Mouse (Mus musculus) CH12.LX (cell line): ENCODE results near the gene Rpl12. TPM values are rescaled to one million over a fixed set of nuclear protein-coding genes. Genes with fewer than 3 reads are reported as not detected.

ENCODE experiments used
- DNase-seq: peaks from one replicate; pipeline ENCODE4 v3.0.0-alpha.2; 2013; ENCODE audit errors: extremely low read depth
- H3K27ac ChIP-seq: 2 replicates; pipeline ENCODE4 v1.5.1; 2012; ENCODE audit warnings: low read depth, mild to moderate bottlenecking, control low read depth, moderate library complexity; ENCODE audit not compliant: insufficient read depth
- H3K27me3 ChIP-seq: replicated peaks from 2 replicates; pipeline ENCODE3; 2012; ENCODE audit warnings: inconsistent platforms
- H3K36me3 ChIP-seq, 2 experiments: replicated peaks in 1 of 2; 2 replicates each; pipeline versions ENCODE3 to v1.6.1; 2012; ENCODE audit warnings: inconsistent platforms in 1 of 2, low read length in 1 of 2, mild to moderate bottlenecking in 1 of 2, mixed read lengths in 1 of 2, moderate library complexity in 1 of 2; ENCODE audit not compliant: control insufficient read depth in 1 of 2, insufficient read depth in 1 of 2
- H3K4me1 ChIP-seq, 2 experiments: 2 replicates each; pipeline ENCODE4 v1.6.1; 2012; ENCODE audit warnings: inconsistent platforms in 1 of 2, moderate library complexity in 1 of 2; ENCODE audit not compliant: insufficient read depth in 2 of 2, control insufficient read depth in 1 of 2
- H3K4me2 ChIP-seq: 2 replicates; pipeline ENCODE4 v1.6.1; 2012; ENCODE audit warnings: low read depth, mild to moderate bottlenecking, control low read depth; ENCODE audit not compliant: poor library complexity, insufficient read depth, severe bottlenecking
- H3K4me3 ChIP-seq, 3 experiments: fragments of 150-350 bp in 1 of 3; sonication (generic) in 1 of 3; replicated peaks in 1 of 3; 2 replicates each; pipeline versions ENCODE3 to v1.5.1; 2011 to 2012; ENCODE audit warnings: low read depth in 2 of 3, low read length in 2 of 3, mild to moderate bottlenecking in 2 of 3, moderate library complexity in 2 of 3, control low read depth in 1 of 3, improper control_type of control experiment in 1 of 3, inconsistent platforms in 1 of 3, mixed read lengths in 1 of 3; ENCODE audit not compliant: poor library complexity in 1 of 3
- H3K79me2 ChIP-seq: replicated peaks from 2 replicates; pipeline ENCODE4 v1.6.1; 2012; ENCODE audit warnings: mild to moderate bottlenecking, moderate library complexity; ENCODE audit not compliant: control insufficient read depth, poor library complexity, insufficient read depth, severe bottlenecking; ENCODE audit errors: extremely low read depth
- H3K9ac ChIP-seq: 2 replicates; pipeline ENCODE4 v1.6.1; 2012; ENCODE audit warnings: low read depth, mild to moderate bottlenecking, control low read depth, moderate library complexity; ENCODE audit not compliant: insufficient read depth
- H3K9me3 ChIP-seq: replicated peaks from 2 replicates; pipeline ENCODE3; 2012; ENCODE audit warnings: low read length, inconsistent platforms, mixed read lengths
- CHD1 ChIP-seq: IDR thresholded peaks from 2 replicates; pipeline ENCODE4 v1.6.1; 2012; ENCODE audit warnings: low read depth, low read length, improper control_type of control experiment, inconsistent platforms
- CTCF ChIP-seq, 2 experiments: IDR thresholded peaks in 1 of 2; conservative IDR thresholded peaks in 1 of 2; 2 replicates each; pipeline ENCODE4 v1.5.1; 2011 to 2012; ENCODE audit warnings: low read depth in 2 of 2, low read length in 2 of 2, improper control_type of control experiment in 1 of 2, inconsistent platforms in 1 of 2, mild to moderate bottlenecking in 1 of 2, moderate library complexity in 1 of 2
- EP300 ChIP-seq: IDR thresholded peaks from 2 replicates; pipeline ENCODE4 v1.6.1; 2011; ENCODE audit warnings: low read length, improper control_type of control experiment
- ETS1 ChIP-seq: conservative IDR thresholded peaks from 2 replicates; pipeline ENCODE4 v1.6.1; 2012; ENCODE audit warnings: low read depth, mild to moderate bottlenecking, inconsistent platforms, low read length, improper control_type of control experiment, moderate library complexity
- GABPA ChIP-seq: IDR thresholded peaks from 2 replicates; pipeline ENCODE4 v1.6.1; 2012; ENCODE audit warnings: low read depth, low read length, improper control_type of control experiment, inconsistent platforms; ENCODE audit not compliant: insufficient replicate concordance
- HCFC1 ChIP-seq: IDR thresholded peaks from 2 replicates; pipeline ENCODE4 v1.6.1; 2012; ENCODE audit warnings: low read depth, mild to moderate bottlenecking, inconsistent platforms, low read length, improper control_type of control experiment
- JUN ChIP-seq: IDR thresholded peaks from 2 replicates; pipeline ENCODE4 v1.6.1; 2011; ENCODE audit warnings: low read depth, mild to moderate bottlenecking, low read length, improper control_type of control experiment, moderate library complexity; ENCODE audit not compliant: insufficient read depth
- JUND ChIP-seq: conservative IDR thresholded peaks from 2 replicates; pipeline ENCODE4 v1.6.1; 2011; ENCODE audit warnings: low read depth, low read length, improper control_type of control experiment
- MAFK ChIP-seq: IDR thresholded peaks from 2 replicates; pipeline ENCODE4 v1.6.1; 2011; ENCODE audit warnings: low read length, improper control_type of control experiment; ENCODE audit not compliant: insufficient replicate concordance
- MAX ChIP-seq: IDR thresholded peaks from 2 replicates; pipeline ENCODE4 v1.6.1; 2011; ENCODE audit warnings: low read length, improper control_type of control experiment
- MXI1 ChIP-seq: IDR thresholded peaks from 2 replicates; pipeline ENCODE4 v1.6.1; 2011; ENCODE audit warnings: mild to moderate bottlenecking, low read depth, low read length, improper control_type of control experiment
- NELFE ChIP-seq: IDR thresholded peaks from 2 replicates; pipeline ENCODE4 v1.6.1; 2011; ENCODE audit warnings: low read depth, low read length, improper control_type of control experiment
- NRF1 ChIP-seq: IDR thresholded peaks from 2 replicates; pipeline ENCODE4 v1.6.1; 2014; ENCODE audit warnings: low read depth, mild to moderate bottlenecking, inconsistent platforms, low read length, improper control_type of control experiment, moderate library complexity
- POLR2A ChIP-seq: IDR thresholded peaks from 2 replicates; pipeline ENCODE4 v1.6.1; 2011; ENCODE audit warnings: low read depth, mild to moderate bottlenecking, improper control_type of control experiment, low read length
- RAD21 ChIP-seq: IDR thresholded peaks from 2 replicates; pipeline ENCODE4 v1.6.1; 2011; ENCODE audit warnings: low read depth, mild to moderate bottlenecking, low read length, improper control_type of control experiment, moderate library complexity
- RCOR1 ChIP-seq: conservative IDR thresholded peaks from 2 replicates; pipeline ENCODE4 v1.6.1; 2012; ENCODE audit warnings: low read depth, mild to moderate bottlenecking, inconsistent platforms, low read length, improper control_type of control experiment
- SIN3A ChIP-seq: IDR thresholded peaks from 2 replicates; pipeline ENCODE4 v1.6.1; 2012; ENCODE audit warnings: low read length, improper control_type of control experiment, inconsistent platforms
- SMC3 ChIP-seq: IDR thresholded peaks from 2 replicates; pipeline ENCODE4 v1.6.1; 2011; ENCODE audit warnings: low read depth, low read length, improper control_type of control experiment
- TCF12 ChIP-seq: IDR thresholded peaks from 2 replicates; pipeline ENCODE4 v1.6.1; 2014; ENCODE audit warnings: low read depth, mild to moderate bottlenecking, inconsistent platforms, low read length, improper control_type of control experiment
- UBTF ChIP-seq: IDR thresholded peaks from 2 replicates; pipeline ENCODE4 v1.6.1; 2012; ENCODE audit warnings: low read depth, mild to moderate bottlenecking, inconsistent platforms, low read length, improper control_type of control experiment, moderate library complexity
- USF2 ChIP-seq: conservative IDR thresholded peaks from 2 replicates; pipeline ENCODE4 v1.6.1; 2011; ENCODE audit warnings: low read depth, low read length, improper control_type of control experiment
- ZC3H11A ChIP-seq: IDR thresholded peaks from 2 replicates; pipeline ENCODE4 v1.6.1; 2012; ENCODE audit warnings: low read depth, mild to moderate bottlenecking, inconsistent platforms, low read length, improper control_type of control experiment
- ZKSCAN1 ChIP-seq: IDR thresholded peaks from 2 replicates; pipeline ENCODE4 v1.6.1; 2012; ENCODE audit warnings: low read depth, inconsistent platforms, low read length, improper control_type of control experiment, borderline replicate concordance
- ZMIZ1 ChIP-seq: IDR thresholded peaks from 2 replicates; pipeline ENCODE4 v1.6.1; 2012; ENCODE audit warnings: low read depth, mild to moderate bottlenecking, inconsistent platforms, low read length, improper control_type of control experiment
- ZNF384 ChIP-seq: IDR thresholded peaks from 2 replicates; pipeline ENCODE4 v1.6.1; 2012; ENCODE audit warnings: low read depth, low read length, improper control_type of control experiment, inconsistent platforms
- dilution Hi-C: fragments of 300-500 bp; cut with MboI; formaldehyde crosslinking; loops from 2 replicates; pipeline ENCODE4 v1.14.3; 2020; ENCODE audit warnings: low sequenced_read_pairs; ENCODE audit not compliant: extremely low pct_unique_long_range_greater_than_20kb, extremely low pct_ligation_motif_present
- in situ Hi-C: fragments of 300-500 bp; cut with MboI; formaldehyde crosslinking; loops from 3 replicates; pipeline ENCODE4 v1.14.3; 2019; ENCODE audit warnings: low sequenced_read_pairs, low pct_ligation_motif_present, low pct_unique_long_range_greater_than_20kb, mixed read lengths
- polyA plus RNA-seq: library from polyadenylated mRNA; unstranded; fragments of >175 nt; gene quantifications from 2 replicates; pipeline ENCODE4 v1.2.1, GENCODE M21; 2012; ENCODE audit warnings: low read depth; ENCODE audit not compliant: insufficient read length
- total RNA-seq, 2 experiments: library from RNA; depleted of rRNA; stranded (reverse); fragments of 300-350 nt in 1 of 2; fragments of >200 nt in 1 of 2; gene quantifications; 2 replicates each; pipeline ENCODE4 v1.2.3; 2012 to 2014

Gene Rpl12
- total and polyA plus RNA-seq, 3 experiments, result 87.8 to 2,528 (median 1,298) TPM

DNA sequence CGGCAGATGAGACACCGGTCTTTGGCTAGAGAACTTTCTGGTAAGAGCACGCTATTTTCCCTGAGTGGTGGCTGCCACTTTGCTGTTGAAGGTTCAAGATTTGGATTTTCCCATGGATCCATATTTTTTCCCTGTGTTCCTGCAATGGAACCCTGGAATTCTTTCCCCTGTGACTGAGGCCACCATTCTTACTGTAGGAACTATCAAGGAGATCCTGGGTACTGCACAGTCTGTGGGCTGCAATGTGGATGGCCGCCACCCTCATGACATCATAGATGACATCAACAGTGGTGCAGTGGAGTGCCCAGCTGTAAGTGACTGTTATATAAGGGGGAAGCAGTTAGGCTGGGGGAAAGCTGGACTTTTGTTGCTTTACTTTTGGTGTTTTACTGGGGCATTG lies 2.2 kb downstream of the Rpl12 start:
- in situ Hi-C loops, result no loop called here
- Histone ChIP-seq H3K36me3 (peaks cover 27 to 47% of the 10 kb centered on the region in 2 experiments), H3K4me2 (peak overlapping the region; percentile 78), H3K27me3 (no peaks in the 10 kb centered on the region), H3K27ac (peak overlapping the region; percentile 90; the same call in 1 of the 2 replicates), H3K9ac (peak overlapping the region; percentile 100), H3K9me3 (no peaks in the 10 kb centered on the region), H3K79me2 (peaks cover 34% of the 10 kb centered on the region), H3K4me1 (peaks cover 8 to 46% of the 10 kb centered on the region in 2 experiments), H3K4me3 (peak overlapping the region; percentile 82 to 97 (median 93))
- DNase-seq, result peak; percentile 31
- peak; percentile 10; the same call in 1 of the 2 replicates for TF ChIP-seq JUN
- no peak for TF ChIP-seq EP300
- no peak for TF ChIP-seq TCF12
- TF ChIP-seq POLR2A, result peak; percentile 31; the same call in 1 of the 2 replicates
- TF ChIP-seq ZNF384, result no peak
- peak; percentile 59 for TF ChIP-seq SIN3A
- no peak for TF ChIP-seq JUND
- TF ChIP-seq USF2, result no peak
- no peak for TF ChIP-seq CTCF (conservative IDR thresholded peaks at IDR 0.05 in 1 of 2, IDR thresholded peaks at IDR 0.05 in 1 of 2; ENCODE audit: low read depth in 2 of 2, low read length in 2 of 2)
- TF ChIP-seq NELFE, result 0 out of 2 replicates have a peak, but pooled peaks have one; percentile 18
- TF ChIP-seq MXI1, result peak; percentile 44; the same call in 1 of the 2 replicates
- TF ChIP-seq ETS1, result no peak; the same call in 1 of the 2 replicates
- dilution Hi-C loops, result no loop called here

DNA sequence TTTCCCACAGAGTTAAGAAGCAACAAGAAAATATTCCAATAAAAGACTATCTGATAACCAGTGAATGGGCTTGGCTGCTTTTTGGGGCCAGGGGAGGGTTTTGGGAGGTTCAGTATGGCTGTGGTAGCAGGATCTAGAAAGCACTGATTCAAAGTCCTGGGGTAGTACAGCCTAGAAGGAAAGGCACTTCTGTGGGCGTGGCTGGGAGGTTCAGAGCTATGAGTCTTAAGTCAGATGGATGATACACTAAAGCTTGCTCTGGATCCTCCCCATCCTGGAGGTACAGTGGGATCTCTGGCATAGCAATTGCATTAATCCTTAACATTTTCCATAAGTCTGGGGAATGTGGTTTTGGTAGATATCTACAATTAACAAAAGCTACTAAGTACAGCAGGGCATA lies 2.6 kb downstream of the Rpl12 start:
- in situ Hi-C loops (no loop called here), dilution Hi-C loops (no loop called here)
- TF ChIP-seq GABPA, result no peak
- TF ChIP-seq CHD1, result no peak
- no peak for TF ChIP-seq SIN3A
- TF ChIP-seq MAX, result no peak
- no peak; the same call in 1 of the 2 replicates for TF ChIP-seq USF2
- no peak for TF ChIP-seq ZC3H11A
- no peak for TF ChIP-seq EP300
- no peak; the same call in 1 of the 2 replicates for TF ChIP-seq ZMIZ1
- no peak for TF ChIP-seq UBTF
- TF ChIP-seq RCOR1, result no peak
- TF ChIP-seq SMC3, result no peak
- TF ChIP-seq HCFC1, result no peak
- no peak for TF ChIP-seq MAFK
- no peak for TF ChIP-seq CTCF (conservative IDR thresholded peaks at IDR 0.05 in 1 of 2, IDR thresholded peaks at IDR 0.05 in 1 of 2; ENCODE audit: low read depth in 2 of 2, low read length in 2 of 2)
- no peak for TF ChIP-seq TCF12
- TF ChIP-seq NRF1, result no peak
- no peak for TF ChIP-seq ZKSCAN1
- no peak for TF ChIP-seq RAD21
- Histone ChIP-seq H3K4me2 (peak overlapping the region; percentile 78), H3K79me2 (peaks cover 34% of the 10 kb centered on the region), H3K4me1 (peaks cover 8 to 46% of the 10 kb centered on the region in 2 experiments), H3K27me3 (no peaks in the 10 kb centered on the region), H3K4me3 (peak overlapping the region; percentile 24 to 97 (median 93)), H3K9ac (peak overlapping the region; percentile 43; the same call in 1 of the 2 replicates), H3K36me3 (peaks cover 27 to 46% of the 10 kb centered on the region in 2 experiments), H3K27ac (no peak overlapping the region), H3K9me3 (no peaks in the 10 kb centered on the region)
- DNase-seq, result peak; percentile 45
